Comparison of ENCODE assay signal across 43 mouse cellular contexts in the genomic region with DNA sequence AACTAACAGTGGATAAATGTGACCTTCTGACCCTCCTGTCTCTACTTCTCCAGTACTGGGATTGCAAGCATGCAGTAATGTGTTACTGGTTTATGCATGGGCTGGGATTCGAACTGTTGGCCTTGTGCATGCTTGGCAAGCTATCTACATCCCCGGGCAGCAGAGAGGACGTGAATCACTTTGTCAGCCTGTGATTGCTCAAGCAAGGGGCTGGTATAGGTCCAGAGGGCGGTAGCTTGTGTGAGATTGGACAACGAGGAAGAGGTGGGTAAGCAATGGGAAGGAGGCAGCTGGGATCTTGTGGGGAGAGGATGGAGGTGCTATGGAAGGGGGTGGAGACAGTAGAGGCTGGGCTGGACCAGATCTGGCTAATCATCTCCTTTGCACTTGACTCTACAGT. TPM values are rescaled to one million over a fixed set of nuclear protein-coding genes. Genes with fewer than 3 reads are reported as not detected.
A peak's percentile ranks its signal among the peaks of the same experiment; 100 is the strongest.
DNase-seq lines count a peak whose midpoint lies in the region; ATAC-seq lines count a peak whose summit lies in the region.
"Had no signal": no experiment of that assay in that cellular context is flagged by ENCODE, and none has a peak within 500 bp of the region (broad histone marks: within the 10 kb centered on the region; RNA-seq: fewer than 3 reads in every experiment).

No protein-coding gene starts in this region.

- peak; percentile 33 for DNase-seq in midbrain, embryonic 11.5 days (ENCODE audit: low spot score, missing footprints)
- no peak for DNase-seq in midbrain, embryonic 14.5 days
- DNase-seq in embryonic facial prominence, embryonic 10.5 days (ENCODE audit: low spot score), result no peak
- DNase-seq in layer of hippocampus, adult 8-10 months (ENCODE audit: low spot score in 2 of 2), result no peak
- no peak for DNase-seq in urinary bladder, postnatal 36 days (ENCODE audit: low spot score in 2 of 2)
- no peak for DNase-seq in heart, adult 11 months
- DNase-seq: adrenal gland, postnatal 25 days; B cell, adult 2 months; cerebellum, adult 18-20 months; cerebellum, postnatal 10 days; gastrocnemius, postnatal 25 days; heart, adult 2 months; heart, postnatal 4 days; kidney, adult 11 months; kidney, postnatal 14 days; liver; lung, adult 2 months; lung, postnatal 14 days; thymus, postnatal 14 days had no signal

- no peak overlapping the region for H3K27ac ChIP-seq in midbrain, embryonic 11.5 days (ENCODE audit: low read depth, low read length)
- H3K27ac ChIP-seq in midbrain, embryonic 14.5 days (replicated peaks; ENCODE audit: low read depth, low read length), result no peak overlapping the region
- H3K27ac ChIP-seq in embryonic facial prominence, embryonic 10.5 days (replicated peaks), result peak overlapping the region; percentile 85
- peak overlapping the region; percentile 92 for H3K27ac ChIP-seq in embryonic facial prominence, embryonic 15.5 days (replicated peaks)
- H3K27ac ChIP-seq in limb, embryonic 15.5 days, result peak overlapping the region; percentile 88
- H3K27ac ChIP-seq: forebrain, embryonic 13.5 days; heart, adult 2 months; hindbrain, embryonic 13.5 days; liver, embryonic 14.5 days; midbrain, embryonic 13.5 days had no signal

- no peaks in the 10 kb centered on the region for H3K36me3 ChIP-seq in midbrain, embryonic 11.5 days (ENCODE audit: control insufficient read depth, insufficient read depth, low read length)
- no peaks in the 10 kb centered on the region for H3K36me3 ChIP-seq in midbrain, embryonic 14.5 days (ENCODE audit: control insufficient read depth, insufficient read depth, low read length)
- no peaks in the 10 kb centered on the region for H3K36me3 ChIP-seq in embryonic facial prominence, embryonic 10.5 days (replicated peaks)
- H3K36me3 ChIP-seq in embryonic facial prominence, embryonic 15.5 days, result no peaks in the 10 kb centered on the region
- no peaks in the 10 kb centered on the region for H3K36me3 ChIP-seq in limb, embryonic 15.5 days
- H3K36me3 ChIP-seq: heart, embryonic 12.5 days; hindbrain, embryonic 13.5 days; midbrain, embryonic 13.5 days; stomach, embryonic 15.5 days had no signal

- no peaks in the 10 kb centered on the region for H3K27me3 ChIP-seq in midbrain, embryonic 11.5 days (ENCODE audit: control insufficient read depth, insufficient read depth, low read length)
- no peaks in the 10 kb centered on the region for H3K27me3 ChIP-seq in midbrain, embryonic 14.5 days (ENCODE audit: control insufficient read depth, insufficient read depth, low read length)
- 0 out of 2 replicates have a peak, but pooled peaks cover 2% of the 10 kb centered on the region for H3K27me3 ChIP-seq in embryonic facial prominence, embryonic 10.5 days (replicated peaks; ENCODE audit: low read depth, poor library complexity, severe bottlenecking)
- no peaks in the 10 kb centered on the region for H3K27me3 ChIP-seq in embryonic facial prominence, embryonic 15.5 days
- no peaks in the 10 kb centered on the region for H3K27me3 ChIP-seq in limb, embryonic 15.5 days
- H3K27me3 ChIP-seq: forebrain, embryonic 13.5 days; heart, embryonic 12.5 days; hindbrain, embryonic 13.5 days; midbrain, embryonic 13.5 days; stomach, embryonic 15.5 days had no signal

- H3K4me1 ChIP-seq in midbrain, embryonic 11.5 days (ENCODE audit: control insufficient read depth, insufficient read depth, low read length), result no peaks in the 10 kb centered on the region
- no peaks in the 10 kb centered on the region for H3K4me1 ChIP-seq in midbrain, embryonic 14.5 days (ENCODE audit: control insufficient read depth, insufficient read depth, low read length)
- peaks cover 37% of the 10 kb centered on the region for H3K4me1 ChIP-seq in embryonic facial prominence, embryonic 10.5 days
- peaks cover 43% of the 10 kb centered on the region for H3K4me1 ChIP-seq in embryonic facial prominence, embryonic 15.5 days
- peaks cover 49% of the 10 kb centered on the region for H3K4me1 ChIP-seq in limb, embryonic 15.5 days
- H3K4me1 ChIP-seq: forebrain, embryonic 13.5 days; hindbrain, embryonic 13.5 days; megakaryocyte, embryonic 14.5 days; midbrain, embryonic 13.5 days had no signal

- no peak overlapping the region for H3K9ac ChIP-seq in midbrain, embryonic 11.5 days (ENCODE audit: low read length)
- no peak overlapping the region for H3K9ac ChIP-seq in midbrain, embryonic 14.5 days (replicated peaks; ENCODE audit: low read length)
- H3K9ac ChIP-seq in embryonic facial prominence, embryonic 15.5 days, result no peak overlapping the region
- H3K9ac ChIP-seq in limb, embryonic 15.5 days, result no peak overlapping the region
- H3K9ac ChIP-seq: forebrain, embryonic 13.5 days; heart, embryonic 12.5 days; hindbrain, embryonic 13.5 days; liver, embryonic 14.5 days; midbrain, embryonic 13.5 days; stomach, embryonic 15.5 days had no signal

- WGBS in midbrain, embryonic 11.5 days, result 80% methylated on average over 5 of the region's 5 CpGs
- 84% methylated on average over 5 of the region's 5 CpGs for WGBS in midbrain, embryonic 14.5 days
- WGBS in embryonic facial prominence, embryonic 10.5 days, result 80% methylated on average over 5 of the region's 5 CpGs
- WGBS in embryonic facial prominence, embryonic 15.5 days, result 69% methylated on average over 5 of the region's 5 CpGs
- WGBS in limb, embryonic 15.5 days, result 66% methylated on average over 5 of the region's 5 CpGs

- H3K9me3 ChIP-seq in midbrain, embryonic 11.5 days (ENCODE audit: control insufficient read depth, low read length), result no peaks in the 10 kb centered on the region
- H3K9me3 ChIP-seq in midbrain, embryonic 14.5 days (ENCODE audit: control insufficient read depth, low read length), result no peaks in the 10 kb centered on the region
- no peaks in the 10 kb centered on the region for H3K9me3 ChIP-seq in embryonic facial prominence, embryonic 10.5 days
- no peaks in the 10 kb centered on the region for H3K9me3 ChIP-seq in embryonic facial prominence, embryonic 15.5 days (replicated peaks)
- no peaks in the 10 kb centered on the region for H3K9me3 ChIP-seq in limb, embryonic 15.5 days
- H3K9me3 ChIP-seq: forebrain, embryonic 13.5 days; heart, embryonic 12.5 days; hindbrain, embryonic 13.5 days; megakaryocyte, embryonic 14.5 days; midbrain, embryonic 13.5 days; stomach, embryonic 15.5 days had no signal

- no peak overlapping the region for H3K4me2 ChIP-seq in midbrain, embryonic 11.5 days
- H3K4me2 ChIP-seq in midbrain, embryonic 14.5 days (ENCODE audit: low read length), result no peak overlapping the region
- no peak overlapping the region for H3K4me2 ChIP-seq in embryonic facial prominence, embryonic 15.5 days (replicated peaks)
- no peak overlapping the region for H3K4me2 ChIP-seq in limb, embryonic 15.5 days
- H3K4me2 ChIP-seq: forebrain, embryonic 13.5 days; hindbrain, embryonic 13.5 days; midbrain, embryonic 13.5 days had no signal

- no peak for ATAC-seq in midbrain, embryonic 11.5 days (ENCODE audit: low FRiP score)
- no peak for ATAC-seq in midbrain, embryonic 14.5 days (ENCODE audit: low FRiP score, low TSS enrichment)
- no peak for ATAC-seq in embryonic facial prominence, embryonic 15.5 days (ENCODE audit: insufficient number of reproducible peaks, low FRiP score, low TSS enrichment, low read depth)
- no peak for ATAC-seq in limb, embryonic 15.5 days (ENCODE audit: insufficient number of reproducible peaks, low FRiP score, low TSS enrichment, low read depth)
- ATAC-seq: forebrain, embryonic 13.5 days; inflammation-experienced regulatory T-cells, adult 6 months; midbrain, embryonic 13.5 days had no signal

- H3K4me3 ChIP-seq in midbrain, embryonic 11.5 days (ENCODE audit: low read depth, low read length), result no peak overlapping the region
- no peak overlapping the region for H3K4me3 ChIP-seq in midbrain, embryonic 14.5 days (replicated peaks; ENCODE audit: low read depth, low read length)
- no peak overlapping the region for H3K4me3 ChIP-seq in embryonic facial prominence, embryonic 10.5 days
- H3K4me3 ChIP-seq in embryonic facial prominence, embryonic 15.5 days (replicated peaks), result no peak overlapping the region
- H3K4me3 ChIP-seq in limb, embryonic 15.5 days, result no peak overlapping the region
- H3K4me3 ChIP-seq: erythroblast, embryonic 14.5 days; forebrain, embryonic 13.5 days; heart, adult 2 months; heart, embryonic 12.5 days; hindbrain, embryonic 13.5 days; megakaryocyte, embryonic 14.5 days; midbrain, embryonic 13.5 days; stomach, embryonic 15.5 days had no signal

RNA-seq across cellular contexts. Expression of a gene that starts 38.0 kb away (rescaled TPM):
- polyA plus RNA-seq in midbrain, embryonic 11.5 days (2014; fragmentation: Nextera tagmentation; extraction: Ambion mirVana), result not detected in 2 replicates
- not detected in 2 replicates for polyA plus RNA-seq in midbrain, embryonic 14.5 days (2014; fragmentation: Nextera tagmentation; extraction: Ambion mirVana)
- polyA plus RNA-seq in embryonic facial prominence, embryonic 10.5 days (2016; fragmentation: Nextera tagmentation; extraction: Ambion mirVana), result not detected in 2 replicates
- not detected in 2 replicates for polyA plus RNA-seq in embryonic facial prominence, embryonic 15.5 days (2015; fragmentation: Nextera tagmentation; extraction: Ambion mirVana)
- not detected in 2 replicates for polyA plus RNA-seq in limb, embryonic 15.5 days (2015; fragmentation: Nextera tagmentation; extraction: Ambion mirVana)
- total RNA-seq in layer of hippocampus, adult 8-10 months (2022), result not detected
- total RNA-seq: adrenal gland, postnatal 25 days; CH12.LX; common myeloid progenitor, adult 5-6 weeks; ES-E14; gastrocnemius, adult 18-20 months; gastrocnemius, postnatal 25 days; heart, adult 2 months; heart, postnatal 4 days; layer of hippocampus, postnatal 10 days; left cerebral cortex, adult 18-20 months; left cerebral cortex, postnatal 14 days; monocyte, adult 5-6 weeks had no signal
- polyA plus RNA-seq: forebrain, embryonic 13.5 days; heart, adult 2 months; heart, embryonic 12.5 days; heart, postnatal 0 days; hindbrain, embryonic 13.5 days; inflammation-experienced regulatory T-cells, adult 6 months; kidney, embryonic 14.5 days; lung, adult 2 months; midbrain, embryonic 13.5 days; neural tube, embryonic 14.5 days; small intestine, adult 2 months; stomach, embryonic 15.5 days; urinary bladder, adult 2 months had no signal

RNA-seq across cellular contexts. Expression of a gene that starts 46.8 kb away (rescaled TPM):
- 3.8 and 3.9 TPM in 2 replicates for polyA plus RNA-seq in midbrain, embryonic 11.5 days (2014; fragmentation: Nextera tagmentation; extraction: Ambion mirVana)
- not detected in 2 replicates for polyA plus RNA-seq in midbrain, embryonic 14.5 days (2014; fragmentation: Nextera tagmentation; extraction: Ambion mirVana)
- 2.1 and 2.8 TPM in 2 replicates for polyA plus RNA-seq in embryonic facial prominence, embryonic 10.5 days (2016; fragmentation: Nextera tagmentation; extraction: Ambion mirVana)
- polyA plus RNA-seq in embryonic facial prominence, embryonic 15.5 days (2015; fragmentation: Nextera tagmentation; extraction: Ambion mirVana), result 0.16 TPM in 1 of 2 replicates, not detected in the other
- polyA plus RNA-seq in limb, embryonic 15.5 days (2015; fragmentation: Nextera tagmentation; extraction: Ambion mirVana), result 0.27 and 1.3 TPM in 2 replicates
- not detected for total RNA-seq in layer of hippocampus, adult 8-10 months (2022)
- total RNA-seq: adrenal gland, postnatal 25 days; CH12.LX; ES-E14; gastrocnemius, adult 18-20 months; gastrocnemius, postnatal 25 days; heart, adult 2 months; heart, postnatal 4 days; layer of hippocampus, postnatal 10 days; left cerebral cortex, adult 18-20 months; left cerebral cortex, postnatal 14 days; monocyte, adult 5-6 weeks had no signal
- polyA plus RNA-seq: forebrain, embryonic 13.5 days; hindbrain, embryonic 13.5 days; inflammation-experienced regulatory T-cells, adult 6 months; lung, adult 2 months; small intestine, adult 2 months; urinary bladder, adult 2 months had no signal

Comparison
In these comparisons a context has a peak if more than half of its experiments do, and no peak if none do; other contexts are left out.
1. H3K27ac ChIP-seq: peak in embryonic facial prominence, embryonic 10.5 days (single experiment), embryonic facial prominence, embryonic 15.5 days (single experiment) and limb, embryonic 15.5 days (single experiment); none in midbrain, embryonic 11.5 days (single experiment) and midbrain, embryonic 14.5 days (single experiment).